Mouse (Mus musculus): ENCODE measurements at regions not wholly inside any gene's neighbourhood (a gene's known extent, or its start where the extent isn't known, plus 50 kb on each side); places are given as distances from the start of the nearest gene placed in this dataset.

DNA sequence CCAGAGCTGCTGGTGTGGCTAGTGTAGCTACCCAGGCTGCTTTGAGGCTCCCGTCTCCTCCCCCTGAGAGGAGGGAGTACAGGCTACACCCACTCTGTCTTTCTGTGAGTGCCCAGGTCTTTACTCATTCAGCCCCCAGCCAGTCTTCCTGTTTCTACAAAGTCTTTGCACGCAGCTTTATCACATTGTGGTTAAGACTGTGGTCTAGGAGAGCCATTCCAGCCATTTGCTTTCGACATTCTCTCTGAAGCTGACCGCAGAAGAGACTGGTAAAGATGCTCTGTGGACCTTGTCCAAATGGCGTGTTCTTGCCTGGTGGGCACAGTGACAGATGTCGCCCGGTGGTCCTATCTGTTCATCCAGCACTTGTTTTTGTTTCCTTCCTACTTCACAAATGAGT is 62.0 kb downstream of the Tpra1 start:
- no peak for DNase-seq (ENCODE audit: low spot score)

DNA sequence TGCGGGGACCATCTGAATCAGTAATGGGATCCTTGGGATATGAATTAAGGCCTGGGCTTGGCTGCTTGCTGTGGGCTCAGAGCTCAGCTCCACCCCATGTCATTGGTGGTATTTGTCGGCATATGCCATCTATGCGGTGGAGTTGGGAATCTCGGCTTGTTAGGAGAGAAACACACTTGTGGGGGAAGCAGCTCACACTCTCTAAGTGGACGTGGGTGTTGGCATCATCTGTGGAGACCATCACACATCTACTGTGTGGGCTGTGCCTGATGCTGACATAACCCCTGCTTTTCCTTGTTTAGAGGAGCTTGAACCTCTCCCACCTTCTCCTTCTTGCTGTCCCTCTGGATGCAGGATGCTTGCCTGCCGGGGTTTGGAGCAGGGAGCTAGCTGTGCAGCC is 62.9 kb downstream of the Tpra1 start:
- DNase-seq (ENCODE audit: low spot score) = no peak

- DNase-seq (ENCODE audit: low spot score) = no peak
Measured at GRCm38 (mm10) chr6:88965361-88966226, 63.5 kb downstream of the Tpra1 start.

GRCm38 (mm10) chr6:88966501-88966900 is 64.5 kb downstream of the Tpra1 start:
- no peak for DNase-seq (ENCODE audit: low spot score)

GRCm38 (mm10) chr6:88968842-88969241 is 66.8 kb downstream of the Tpra1 start:
- no peak for DNase-seq (ENCODE audit: low spot score)

GRCm38 (mm10) chr6:88971729-88972128 is 69.7 kb downstream of the Tpra1 start:
- no peak for DNase-seq (ENCODE audit: low spot score)

- DNase-seq (ENCODE audit: low spot score) = no peak
Measured at GRCm38 (mm10) chr6:88974457-88974856, 72.4 kb downstream of the Tpra1 start.

GRCm38 (mm10) chr6:88976581-88976980 is 74.5 kb downstream of the Tpra1 start:
- no peak for DNase-seq (ENCODE audit: low spot score)

DNA sequence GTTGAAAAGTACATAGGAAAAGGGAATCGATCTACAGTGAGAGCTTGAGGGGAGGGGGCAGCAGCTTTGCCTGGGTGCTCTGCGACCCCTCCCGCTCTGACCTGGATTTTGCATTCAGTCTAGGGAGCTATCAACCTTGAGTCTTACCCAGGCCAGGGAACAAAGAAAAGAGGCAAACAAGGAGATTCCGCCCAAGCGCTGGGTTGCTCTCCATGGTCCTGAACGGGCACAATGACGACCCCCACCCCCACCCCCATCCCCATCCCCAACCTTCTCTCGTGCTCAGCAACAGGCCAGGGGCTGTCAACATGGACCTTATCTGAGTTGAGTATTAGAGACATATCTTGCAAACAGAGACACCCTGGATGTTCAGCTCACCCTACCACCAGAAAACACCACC is 74.9 kb downstream of the Tpra1 start:
- no peak for DNase-seq (ENCODE audit: low spot score)

GRCm38 (mm10) chr6:88978970-88979369 is 76.9 kb downstream of the Tpra1 start:
- DNase-seq (ENCODE audit: low spot score) = no peak

DNA sequence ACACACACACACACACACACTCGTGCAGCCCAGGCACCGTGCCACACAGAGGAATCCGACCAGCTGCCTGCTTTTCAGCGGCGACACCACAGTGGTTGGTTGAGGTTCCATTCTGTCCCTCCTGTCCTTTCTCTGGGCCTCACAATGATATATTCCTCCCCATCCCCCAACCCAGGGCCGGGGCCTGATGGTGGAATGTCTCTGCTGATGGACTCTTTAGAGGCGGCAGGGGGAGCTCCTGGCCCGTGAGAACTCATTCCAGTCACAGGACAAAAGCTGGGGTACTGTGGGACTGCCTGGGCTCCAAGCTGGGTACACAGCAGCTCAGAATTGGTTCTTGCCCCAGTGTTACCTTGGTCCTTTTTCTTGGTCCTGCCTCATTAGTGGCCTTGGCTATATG is 78.1 kb downstream of the Tpra1 start:
- no peak for DNase-seq (ENCODE audit: low spot score)

- no peak for DNase-seq (ENCODE audit: low spot score)
Measured at GRCm38 (mm10) chr6:88981544-88981943, 79.5 kb downstream of the Tpra1 start.

- DNase-seq (ENCODE audit: low spot score) = no peak
Measured at GRCm38 (mm10) chr6:88984170-88984569, 82.1 kb downstream of the Tpra1 start.

DNA sequence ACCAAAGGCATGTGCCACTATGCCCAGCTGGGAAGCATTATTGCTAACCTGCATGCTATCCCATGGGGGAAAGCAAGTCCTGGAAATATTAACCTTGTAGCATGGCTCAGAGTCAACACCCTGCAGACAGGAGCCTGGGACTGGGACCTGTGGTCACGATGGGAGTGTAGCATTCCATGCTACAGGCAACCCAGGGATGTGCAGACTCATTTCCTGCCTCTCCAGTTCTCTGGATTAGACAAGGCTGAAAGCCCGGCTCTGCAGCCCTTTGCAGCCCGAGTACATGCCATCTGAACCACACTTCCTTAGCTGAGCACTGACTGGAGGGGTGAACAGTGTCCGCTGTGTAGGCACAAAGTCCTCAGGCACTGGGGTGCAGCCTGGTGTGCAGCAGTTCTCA is 82.8 kb downstream of the Tpra1 start:
- DNase-seq (ENCODE audit: low spot score) = no peak

GRCm38 (mm10) chr6:88988551-88988950 is 86.5 kb downstream of the Tpra1 start:
- no peak for DNase-seq (ENCODE audit: low spot score)

DNA sequence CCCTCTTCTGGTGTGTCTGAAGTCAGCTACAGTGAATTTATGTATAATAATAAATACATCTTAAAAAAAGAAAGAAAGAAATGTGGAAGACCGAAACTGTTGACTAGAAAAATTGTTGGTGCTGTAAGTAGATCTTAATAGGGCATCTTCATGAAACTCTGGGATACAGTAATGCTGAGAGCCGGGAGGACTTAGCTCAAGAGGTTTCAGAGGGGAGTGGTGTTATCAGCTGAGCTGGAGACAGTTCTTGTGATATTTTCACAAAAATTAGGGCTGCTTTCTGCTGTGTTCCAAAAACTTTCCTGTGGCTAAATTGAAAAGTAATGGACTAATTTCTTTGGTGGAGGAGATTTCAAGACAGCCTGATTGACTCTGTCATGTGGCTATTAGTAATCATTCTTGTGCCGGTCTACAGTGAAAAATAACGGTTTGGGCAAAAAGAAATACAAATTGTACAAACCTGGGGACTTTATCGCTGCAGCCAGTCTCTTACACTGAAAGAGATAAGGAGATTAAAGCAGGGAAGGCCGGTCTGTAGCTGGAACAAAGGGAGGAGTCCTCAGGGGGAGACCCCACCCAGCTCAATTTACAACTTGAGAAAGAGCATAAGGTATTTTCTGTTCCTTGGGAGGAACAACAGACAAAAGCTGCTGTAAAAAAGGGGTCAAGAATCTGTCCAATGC is 87.7 kb downstream of the Tpra1 start:
- no peak for DNase-seq (ENCODE audit: low spot score)

DNA sequence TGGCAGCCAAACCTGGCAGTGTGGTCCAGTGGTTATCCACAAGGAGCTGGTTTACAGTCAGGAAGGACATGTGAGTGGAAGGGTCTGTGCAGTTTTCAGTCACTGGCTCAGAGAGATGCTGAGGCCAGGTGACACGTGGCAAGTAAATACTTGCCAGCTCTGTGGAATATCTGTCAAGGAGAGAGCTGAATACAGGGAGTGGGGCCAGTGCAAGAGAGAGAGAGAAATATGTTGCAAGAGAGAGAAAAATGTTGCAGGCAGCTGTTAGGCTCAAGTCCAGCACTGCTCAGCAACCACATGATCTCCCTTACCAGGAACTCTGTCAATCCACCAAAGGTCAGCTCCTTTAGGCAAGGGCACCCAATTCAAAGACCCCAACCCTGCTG is 88.2 kb downstream of the Tpra1 start:
- no peak for DNase-seq (ENCODE audit: low spot score)

GRCm38 (mm10) chr6:88995077-88995476 is 93.0 kb downstream of the Tpra1 start:
- no peak for DNase-seq (ENCODE audit: low spot score)

- no peak for DNase-seq (ENCODE audit: low spot score)
Measured at GRCm38 (mm10) chr6:88998927-88999722, 97.1 kb downstream of the Tpra1 start.

DNA sequence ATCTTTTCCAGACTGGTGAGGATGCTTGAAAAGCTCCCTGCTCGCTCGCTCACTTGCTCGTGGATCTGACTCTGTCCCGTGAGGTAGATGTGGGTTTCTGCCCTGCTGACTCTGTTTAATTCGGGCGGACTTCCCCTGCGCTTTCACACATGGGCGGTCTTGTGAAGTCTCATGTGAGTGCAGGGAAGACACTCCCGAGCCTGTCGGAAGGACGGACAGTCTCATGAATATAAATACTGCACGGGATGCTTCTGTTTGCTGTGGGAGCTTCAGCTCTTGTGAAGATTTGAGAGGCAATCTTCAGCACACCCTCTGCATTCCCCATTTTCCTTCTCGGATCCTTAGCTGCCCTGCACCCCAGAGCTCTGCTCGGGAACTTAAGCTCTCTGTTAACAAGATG is 98.3 kb downstream of the Tpra1 start:
- DNase-seq (ENCODE audit: low spot score) = no peak

- no peak for DNase-seq (ENCODE audit: low spot score)
Measured at GRCm38 (mm10) chr6:89003197-89003923, 101.3 kb downstream of the Tpra1 start.

- DNase-seq (ENCODE audit: low spot score) = no peak
Measured at GRCm38 (mm10) chr6:89005094-89005493, 103.0 kb downstream of the Tpra1 start.
